Mouse (Mus musculus): ENCODE results near the gene Atp5g3.

DNA sequence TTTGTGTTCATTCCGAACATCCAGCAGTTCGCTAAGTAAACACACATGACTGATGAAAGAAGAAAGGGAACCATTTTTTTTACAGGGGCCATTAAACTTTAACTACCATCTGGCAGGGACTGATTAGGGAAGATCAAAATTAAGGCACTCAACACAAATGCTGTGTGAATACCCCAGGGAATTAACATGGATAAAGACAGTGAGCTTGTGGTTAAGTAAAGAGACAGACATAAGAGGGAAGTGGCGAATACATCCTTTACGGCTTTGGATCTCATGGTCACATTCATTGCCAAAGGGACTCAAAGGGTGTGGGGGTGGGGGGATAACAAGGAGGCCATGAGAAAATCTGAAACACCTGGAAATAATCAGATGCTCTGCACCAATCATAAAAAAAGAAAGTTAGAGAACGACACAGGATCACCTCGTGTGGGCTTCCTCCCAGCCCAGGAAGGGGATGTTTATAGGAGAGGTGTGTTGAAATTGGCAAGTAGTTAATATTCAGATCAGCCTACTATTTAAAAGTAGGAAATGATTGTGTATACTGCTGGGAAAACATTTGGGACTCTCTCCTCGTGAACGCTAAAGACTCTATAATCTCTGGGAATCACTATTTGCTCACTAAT, 41.6 kb upstream of the Atp5g3 start:
- TF ChIP-seq CTCF (IDR thresholded peaks at IDR 0.05; ENCODE audit: low read depth, low read length): no peak
- no peak for TF ChIP-seq POLR2A (IDR thresholded peaks at IDR 0.05; ENCODE audit: insufficient read depth, low read length)
- no peak for TF ChIP-seq EP300 (IDR thresholded peaks at IDR 0.05; ENCODE audit: insufficient read depth, low read depth, low read length)
